Mouse (Mus musculus) olfactory bulb, adult 2 months (tissue): ENCODE results near the gene Gm8765.
"Not testable (repeated sequence)": the region's sequence is repeated elsewhere in the genome, so short reads cannot be mapped to it uniquely, and the experiment has no call there.

ENCODE experiments used
- CTCF ChIP-seq: fragments of 200-500 bp; IDR thresholded peaks from 2 replicates; pipeline ENCODE4 v1.5.1; 2012; ENCODE audit warnings: low read depth, mild to moderate bottlenecking, low read length, moderate library complexity; ENCODE audit not compliant: insufficient read depth
- POLR2A ChIP-seq: fragments of 200-500 bp; IDR thresholded peaks from 2 replicates; pipeline ENCODE4 v1.6.1; 2012; ENCODE audit warnings: mild to moderate bottlenecking, low read depth, low read length, moderate library complexity; ENCODE audit not compliant: insufficient read depth

DNA sequence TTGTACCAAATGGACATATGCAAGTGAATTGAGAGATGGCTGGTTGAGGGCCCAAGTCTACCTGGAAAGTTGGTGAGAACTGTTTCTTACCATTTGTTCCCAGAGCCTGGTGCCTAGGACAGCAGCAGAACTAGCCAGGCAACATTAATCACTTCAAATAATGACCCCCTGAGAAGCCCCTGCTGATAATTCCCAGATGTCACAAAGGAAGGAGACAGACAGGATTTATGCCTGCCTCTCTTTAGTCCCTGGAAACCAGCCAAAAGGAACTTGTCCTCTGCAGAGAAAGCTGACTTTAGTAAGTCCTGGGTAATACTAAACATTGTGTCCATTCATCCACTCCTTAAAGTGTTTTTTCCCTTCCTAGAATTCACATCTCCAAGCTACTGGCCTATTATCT lies 54.8 kb downstream of the Gm8765 start:
- not testable (repeated sequence) for TF ChIP-seq CTCF, POLR2A
